Mouse (Mus musculus): Measurements from ENCODE around the gene Akna. TPM values are rescaled to one million over a fixed set of nuclear protein-coding genes. Genes with fewer than 3 reads are reported as not detected.

Akna gene
- polyA plus RNA-seq, 1 experiment = 22.7 TPM

- H3K4me3 ChIP-seq (replicated peaks; ENCODE audit: extremely low read depth, low read depth, low read length) = no peak overlapping the region
- 68% methylated on average over 8 of the region's 8 CpGs for WGBS
- H3K4me1 ChIP-seq (ENCODE audit: control insufficient read depth, insufficient read depth, low read length) = peaks cover 11% of the 10 kb centered on the region
- no peak for DNase-seq
- TF ChIP-seq POLR2A (IDR thresholded peaks at IDR 0.05; ENCODE audit: borderline replicate concordance, extremely low read depth, low read depth, low read length) = no peak
- no peak for TF ChIP-seq CTCF (IDR thresholded peaks at IDR 0.05; ENCODE audit: insufficient read depth, low read length)
Measured at GRCm38 (mm10) chr4:63389121-63389886, 13.8 kb downstream of the Akna start.

- Histone ChIP-seq H3K4me1 (ENCODE audit: control insufficient read depth, insufficient read depth, low read length) (peaks cover 8% of the 10 kb centered on the region), H3K4me3 (replicated peaks; ENCODE audit: extremely low read depth, low read depth, low read length) (no peak overlapping the region)
- TF ChIP-seq CTCF (IDR thresholded peaks at IDR 0.05; ENCODE audit: insufficient read depth, low read length) (no peak), POLR2A (IDR thresholded peaks at IDR 0.05; ENCODE audit: borderline replicate concordance, extremely low read depth, low read depth, low read length) (no peak)
- DNase-seq = no peak
- WGBS = 73% methylated on average over 6 of the region's 6 CpGs
Measured at GRCm38 (mm10) chr4:63388029-63388428, 15.1 kb downstream of the Akna start.

GRCm38 (mm10) chr4:63385784-63386183 lies 17.4 kb downstream of the Akna start:
- Histone ChIP-seq H3K4me1 (ENCODE audit: control insufficient read depth, insufficient read depth, low read length) (peaks cover 3% of the 10 kb centered on the region; the same call in 1 of the 2 replicates), H3K4me3 (replicated peaks; ENCODE audit: extremely low read depth, low read depth, low read length) (no peak overlapping the region)
- WGBS = 37% methylated on average over 11 of the region's 11 CpGs
- DNase-seq = no peak
- TF ChIP-seq POLR2A (IDR thresholded peaks at IDR 0.05; ENCODE audit: borderline replicate concordance, extremely low read depth, low read depth, low read length) (no peak), CTCF (IDR thresholded peaks at IDR 0.05; ENCODE audit: insufficient read depth, low read length) (no peak)

- no peak for TF ChIP-seq CTCF (IDR thresholded peaks at IDR 0.05; ENCODE audit: insufficient read depth, low read length)
- TF ChIP-seq POLR2A (IDR thresholded peaks at IDR 0.05; ENCODE audit: borderline replicate concordance, extremely low read depth, low read depth, low read length) = no peak
- Histone ChIP-seq H3K4me3 (replicated peaks; ENCODE audit: extremely low read depth, low read depth, low read length) (no peak overlapping the region), H3K4me1 (ENCODE audit: control insufficient read depth, insufficient read depth, low read length) (peaks cover 3% of the 10 kb centered on the region; the same call in 1 of the 2 replicates)
- DNase-seq = no peak
- WGBS = 79% methylated on average over 3 of the region's 3 CpGs
Measured at GRCm38 (mm10) chr4:63385253-63385652, 17.9 kb downstream of the Akna start.

- 80% methylated on average over 4 of the region's 4 CpGs for WGBS
- peaks cover 3% of the 10 kb centered on the region; the same call in 1 of the 2 replicates for H3K4me1 ChIP-seq (ENCODE audit: control insufficient read depth, insufficient read depth, low read length)
- DNase-seq = no peak
- TF ChIP-seq CTCF (IDR thresholded peaks at IDR 0.05; ENCODE audit: insufficient read depth, low read length) (no peak), POLR2A (IDR thresholded peaks at IDR 0.05; ENCODE audit: borderline replicate concordance, extremely low read depth, low read depth, low read length) (no peak)
- H3K4me3 ChIP-seq (replicated peaks; ENCODE audit: extremely low read depth, low read depth, low read length) = no peak overlapping the region
Measured at GRCm38 (mm10) chr4:63384262-63384661, 18.9 kb downstream of the Akna start.

GRCm38 (mm10) chr4:63383474-63383873 lies 19.7 kb downstream of the Akna start:
- no peak for DNase-seq
- no peak overlapping the region for H3K4me3 ChIP-seq (replicated peaks; ENCODE audit: extremely low read depth, low read depth, low read length)
- H3K4me1 ChIP-seq (ENCODE audit: control insufficient read depth, insufficient read depth, low read length) = peaks cover 3% of the 10 kb centered on the region; the same call in 1 of the 2 replicates
- TF ChIP-seq CTCF (IDR thresholded peaks at IDR 0.05; ENCODE audit: insufficient read depth, low read length) (no peak), POLR2A (IDR thresholded peaks at IDR 0.05; ENCODE audit: borderline replicate concordance, extremely low read depth, low read depth, low read length) (no peak)
- 86% methylated on average over 12 of the region's 12 CpGs for WGBS

- no peak for TF ChIP-seq CTCF (IDR thresholded peaks at IDR 0.05; ENCODE audit: insufficient read depth, low read length)
- no peak for TF ChIP-seq POLR2A (IDR thresholded peaks at IDR 0.05; ENCODE audit: borderline replicate concordance, extremely low read depth, low read depth, low read length)
- DNase-seq = no peak
- no peak overlapping the region for H3K4me3 ChIP-seq (replicated peaks; ENCODE audit: extremely low read depth, low read depth, low read length)
- WGBS = 90% methylated on average over 4 of the region's 4 CpGs
- peaks cover 3% of the 10 kb centered on the region; the same call in 1 of the 2 replicates for H3K4me1 ChIP-seq (ENCODE audit: control insufficient read depth, insufficient read depth, low read length)
Measured at GRCm38 (mm10) chr4:63382676-63383369, 20.3 kb downstream of the Akna start.

- TF ChIP-seq CTCF (IDR thresholded peaks at IDR 0.05; ENCODE audit: insufficient read depth, low read length) (0 out of 2 replicates have a peak, but pooled peaks have one; percentile 26), POLR2A (IDR thresholded peaks at IDR 0.05; ENCODE audit: borderline replicate concordance, extremely low read depth, low read depth, low read length) (no peak)
- WGBS = 72% methylated on average over 7 of the region's 7 CpGs
- Histone ChIP-seq H3K4me1 (ENCODE audit: control insufficient read depth, insufficient read depth, low read length) (no peaks in the 10 kb centered on the region), H3K4me3 (replicated peaks; ENCODE audit: extremely low read depth, low read depth, low read length) (no peak overlapping the region)
- DNase-seq = no peak
Measured at GRCm38 (mm10) chr4:63377483-63377882, 25.7 kb downstream of the Akna start.

GRCm38 (mm10) chr4:63375367-63375766 lies 27.8 kb downstream of the Akna start:
- TF ChIP-seq CTCF (IDR thresholded peaks at IDR 0.05; ENCODE audit: insufficient read depth, low read length) (no peak), POLR2A (IDR thresholded peaks at IDR 0.05; ENCODE audit: borderline replicate concordance, extremely low read depth, low read depth, low read length) (no peak)

More at GRCm38 (mm10) chr4:63375367-63375766, 27.8 kb downstream of the Akna start:
- Histone ChIP-seq H3K4me1 (ENCODE audit: control insufficient read depth, insufficient read depth, low read length) (no peaks in the 10 kb centered on the region), H3K4me3 (replicated peaks; ENCODE audit: extremely low read depth, low read depth, low read length) (no peak overlapping the region)
- WGBS = 77% methylated on average over 1 of the region's 1 CpGs
- DNase-seq = no peak
